Mouse (Mus musculus) layer of hippocampus, adult 2 months (tissue): Measurements from ENCODE around the gene Ttyh2. TPM values are rescaled to one million over a fixed set of nuclear protein-coding genes. Genes with fewer than 3 reads are reported as not detected.

Experiments
- DNase-seq, 2 experiments: peaks; one replicate each; pipeline ENCODE4 v3.0.0; 2022; ENCODE audit warnings: low spot score in 2 of 2
- H3K27ac ChIP-seq: fragments of 200-600 bp; 2 replicates; pipeline ENCODE4 v1.8.1; 2022
- H3K4me3 ChIP-seq: fragments of 200-600 bp; 2 replicates; pipeline ENCODE4 v1.8.1; 2022; ENCODE audit warnings: mild to moderate bottlenecking
- CTCF ChIP-seq: fragments of 200-600 bp; conservative IDR thresholded peaks from 2 replicates; pipeline ENCODE4 v1.8.1; 2022; ENCODE audit warnings: antibody characterized with exemption, mild to moderate bottlenecking, moderate library complexity
- total RNA-seq, 2 experiments: library from RNA; stranded (reverse); gene quantifications; 2 replicates each; pipeline ENCODE4 v1.2.3; 2021

Ttyh2 gene
- total RNA-seq, 2 experiments from 2014 or later = 24.4 to 27.8 TPM

GRCm38 (mm10) chr11:114642184-114642583, 33.0 kb upstream of the Ttyh2 start:
- no peak overlapping the region for H3K4me3 ChIP-seq
- H3K27ac ChIP-seq = no peak overlapping the region
- TF ChIP-seq CTCF = no peak
- DNase-seq = no peak

GRCm38 (mm10) chr11:114642926-114643325, 32.3 kb upstream of the Ttyh2 start:
- Histone ChIP-seq H3K4me3 (no peak overlapping the region), H3K27ac (no peak overlapping the region)
- TF ChIP-seq CTCF = no peak
- no peak for DNase-seq

- peak; percentile 38 for TF ChIP-seq CTCF
- H3K4me3 ChIP-seq = no peak overlapping the region
- DNase-seq = no peak
- H3K27ac ChIP-seq = no peak overlapping the region
Observed at GRCm38 (mm10) chr11:114644122-114644521, 31.1 kb upstream of the Ttyh2 start.

GRCm38 (mm10) chr11:114649510-114649909, 25.7 kb upstream of the Ttyh2 start:
- H3K4me3 ChIP-seq = no peak overlapping the region
- peak; percentile 54 for TF ChIP-seq CTCF
- DNase-seq = no peak
- no peak overlapping the region for H3K27ac ChIP-seq

- no peak overlapping the region for H3K27ac ChIP-seq
- DNase-seq = no peak
Observed at GRCm38 (mm10) chr11:114652531-114652930, 22.7 kb upstream of the Ttyh2 start.

GRCm38 (mm10) chr11:114653664-114654063, 21.6 kb upstream of the Ttyh2 start:
- no peak for DNase-seq
- Histone ChIP-seq H3K4me3 (no peak overlapping the region), H3K27ac (no peak overlapping the region)
- TF ChIP-seq CTCF = no peak

More at GRCm38 (mm10) chr11:114652531-114652930, 22.7 kb upstream of the Ttyh2 start:
- TF ChIP-seq CTCF = no peak
- H3K4me3 ChIP-seq = no peak overlapping the region

- no peak for DNase-seq
- peak; percentile 65 for TF ChIP-seq CTCF
- no peak overlapping the region for H3K4me3 ChIP-seq
- H3K27ac ChIP-seq = no peak overlapping the region
Observed at GRCm38 (mm10) chr11:114654552-114654951, 20.7 kb upstream of the Ttyh2 start.

- no peak for DNase-seq
- Histone ChIP-seq H3K4me3 (no peak overlapping the region), H3K27ac (no peak overlapping the region)
- TF ChIP-seq CTCF = no peak
Observed at GRCm38 (mm10) chr11:114655350-114656008, 19.8 kb upstream of the Ttyh2 start.

GRCm38 (mm10) chr11:114656994-114657644, 18.1 kb upstream of the Ttyh2 start:
- Histone ChIP-seq H3K4me3 (no peak overlapping the region), H3K27ac (0 out of 2 replicates have a peak overlapping the region, but pooled peaks have one; percentile 11)
- DNase-seq = no peak
- TF ChIP-seq CTCF = no peak

- Histone ChIP-seq H3K27ac (0 out of 2 replicates have a peak overlapping the region, but pooled peaks have one; percentile 11), H3K4me3 (no peak overlapping the region)
- peak; percentile 85 for TF ChIP-seq CTCF
- DNase-seq = peak in 1 of 2 experiments; percentile 79
Observed at GRCm38 (mm10) chr11:114657737-114658136, 17.5 kb upstream of the Ttyh2 start.

- no peak for TF ChIP-seq CTCF
- DNase-seq = no peak
Observed at GRCm38 (mm10) chr11:114662161-114662560, 13.1 kb upstream of the Ttyh2 start.

GRCm38 (mm10) chr11:114662746-114663362, 12.4 kb upstream of the Ttyh2 start:
- TF ChIP-seq CTCF = peak; percentile 90
- H3K4me3 ChIP-seq = no peak overlapping the region

More at GRCm38 (mm10) chr11:114662161-114662560, 13.1 kb upstream of the Ttyh2 start:
- no peak overlapping the region for H3K27ac ChIP-seq
- H3K4me3 ChIP-seq = no peak overlapping the region

GRCm38 (mm10) chr11:114664164-114664563, 11.1 kb upstream of the Ttyh2 start:
- no peak overlapping the region for H3K27ac ChIP-seq
- H3K4me3 ChIP-seq = no peak overlapping the region
- no peak for DNase-seq
- TF ChIP-seq CTCF = no peak

More at GRCm38 (mm10) chr11:114662746-114663362, 12.4 kb upstream of the Ttyh2 start:
- no peak overlapping the region for H3K27ac ChIP-seq
- peak; percentile 67 to 84 for DNase-seq
